Mouse (Mus musculus) erythroblast, embryonic 14.5 days (primary cell): Measurements from ENCODE around the gene Gm37240. TPM values are rescaled to one million over a fixed set of nuclear protein-coding genes. Genes with fewer than 3 reads are reported as not detected.

ENCODE experiments used
- H3K27me3 ChIP-seq: 2 replicates; pipeline ENCODE4 v1.6.1; 2012; ENCODE audit warnings: inconsistent platforms; ENCODE audit not compliant: control insufficient read depth
- H3K36me3 ChIP-seq: 2 replicates; pipeline ENCODE4 v1.6.1; 2012; ENCODE audit warnings: mild to moderate bottlenecking, inconsistent platforms; ENCODE audit not compliant: control insufficient read depth
- H3K4me1 ChIP-seq: 2 replicates; pipeline ENCODE4 v1.6.1; 2012; ENCODE audit warnings: inconsistent platforms; ENCODE audit not compliant: control insufficient read depth
- H3K4me3 ChIP-seq: replicated peaks from 2 replicates; pipeline ENCODE3; 2012; ENCODE audit warnings: moderate library complexity, mild to moderate bottlenecking, inconsistent platforms
- H3K9me3 ChIP-seq: 2 replicates; pipeline ENCODE4 v1.6.1; 2012; ENCODE audit warnings: low read length, inconsistent platforms, mixed read lengths; ENCODE audit not compliant: control insufficient read depth
- GATA1 ChIP-seq: IDR thresholded peaks from 2 replicates; pipeline ENCODE4 v1.6.1; 2012; ENCODE audit warnings: low read length, inconsistent platforms, mixed read lengths
- TAL1 ChIP-seq: IDR thresholded peaks from 3 replicates; pipeline ENCODE4 v1.6.1; 2012; ENCODE audit warnings: low read length, inconsistent platforms, mixed read lengths
- polyA plus RNA-seq: library from polyadenylated mRNA; stranded (reverse); fragments of >175 nt; gene quantifications from 2 replicates; pipeline ENCODE4 v1.2.3, GENCODE M21; 2012

Gene Gm37240
- polyA plus RNA-seq, 1 experiment = not detected

DNA sequence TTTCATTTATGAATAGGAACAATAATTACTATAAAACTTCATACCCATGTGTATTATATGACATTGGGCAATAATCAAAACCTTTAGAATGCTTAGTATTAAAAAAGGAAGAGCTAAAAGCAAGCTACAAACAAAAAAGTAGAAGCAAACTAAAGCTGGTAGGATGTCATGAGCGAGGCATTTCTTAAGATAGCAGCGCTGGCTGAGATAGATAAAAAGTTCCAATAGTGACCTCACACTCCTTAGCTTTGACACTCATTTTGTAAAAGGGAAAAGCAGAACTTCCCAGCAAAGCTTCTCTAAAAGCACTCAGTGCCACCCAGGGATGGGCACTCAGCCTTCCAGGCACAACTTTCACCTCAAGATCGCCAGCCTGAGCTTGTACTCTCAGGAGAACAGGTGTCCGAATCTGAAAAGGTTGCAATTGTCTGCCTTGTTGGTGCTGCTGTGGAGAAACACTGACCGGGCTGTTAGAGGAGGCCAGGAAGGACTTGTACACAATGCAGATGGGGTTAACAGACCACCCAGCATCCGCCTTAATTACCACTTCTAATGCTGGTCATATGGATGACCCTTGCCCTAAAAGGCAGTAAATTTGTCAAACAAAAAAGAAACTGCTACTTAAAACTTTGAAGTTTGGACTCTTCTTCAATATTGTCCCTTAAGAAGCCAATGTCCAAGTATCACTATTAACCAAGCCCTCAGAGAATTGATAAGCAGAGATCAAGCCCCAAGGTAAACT is 1374.4 kb downstream of the Gm37240 start:
- no peaks in the 10 kb centered on the region for H3K9me3 ChIP-seq
- no peak for TF ChIP-seq GATA1
- no peak for TF ChIP-seq TAL1

GRCm38 (mm10) chr3:84505193-84505592 is 1382.1 kb downstream of the Gm37240 start:
- peaks cover 12% of the 10 kb centered on the region for H3K4me1 ChIP-seq
- H3K36me3 ChIP-seq = no peaks in the 10 kb centered on the region
- H3K4me3 ChIP-seq = no peak overlapping the region
- TF ChIP-seq GATA1 (no peak), TAL1 (no peak)
- H3K9me3 ChIP-seq = no peaks in the 10 kb centered on the region
- no peaks in the 10 kb centered on the region for H3K27me3 ChIP-seq

More for the DNA sequence above, 1374.4 kb downstream of the Gm37240 start:
- H3K36me3 ChIP-seq = no peaks in the 10 kb centered on the region
- no peaks in the 10 kb centered on the region for H3K27me3 ChIP-seq
- H3K4me3 ChIP-seq = no peak overlapping the region
- peaks cover 10% of the 10 kb centered on the region for H3K4me1 ChIP-seq

GRCm38 (mm10) chr3:84504291-84504690 is 1383.0 kb downstream of the Gm37240 start:
- H3K36me3 ChIP-seq = no peaks in the 10 kb centered on the region
- TF ChIP-seq GATA1 = no peak
- TF ChIP-seq TAL1 = no peak

GRCm38 (mm10) chr3:84502101-84502500 is 1385.2 kb downstream of the Gm37240 start:
- no peaks in the 10 kb centered on the region for H3K36me3 ChIP-seq

More at GRCm38 (mm10) chr3:84504291-84504690, 1383.0 kb downstream of the Gm37240 start:
- no peaks in the 10 kb centered on the region for H3K9me3 ChIP-seq
- H3K27me3 ChIP-seq = no peaks in the 10 kb centered on the region
- H3K4me3 ChIP-seq = no peak overlapping the region
- H3K4me1 ChIP-seq = peaks cover 12% of the 10 kb centered on the region

GRCm38 (mm10) chr3:84500491-84500890 is 1386.8 kb downstream of the Gm37240 start:
- H3K27me3 ChIP-seq = no peaks in the 10 kb centered on the region
- H3K9me3 ChIP-seq = no peaks in the 10 kb centered on the region
- H3K4me3 ChIP-seq = no peak overlapping the region
- H3K4me1 ChIP-seq = peaks cover 7% of the 10 kb centered on the region
- no peaks in the 10 kb centered on the region for H3K36me3 ChIP-seq
- TF ChIP-seq GATA1 (no peak), TAL1 (no peak)

More at GRCm38 (mm10) chr3:84502101-84502500, 1385.2 kb downstream of the Gm37240 start:
- no peaks in the 10 kb centered on the region for H3K27me3 ChIP-seq
- H3K9me3 ChIP-seq = no peaks in the 10 kb centered on the region
- no peak overlapping the region for H3K4me3 ChIP-seq
- peaks cover 9% of the 10 kb centered on the region for H3K4me1 ChIP-seq
- TF ChIP-seq TAL1 = no peak
- no peak for TF ChIP-seq GATA1

DNA sequence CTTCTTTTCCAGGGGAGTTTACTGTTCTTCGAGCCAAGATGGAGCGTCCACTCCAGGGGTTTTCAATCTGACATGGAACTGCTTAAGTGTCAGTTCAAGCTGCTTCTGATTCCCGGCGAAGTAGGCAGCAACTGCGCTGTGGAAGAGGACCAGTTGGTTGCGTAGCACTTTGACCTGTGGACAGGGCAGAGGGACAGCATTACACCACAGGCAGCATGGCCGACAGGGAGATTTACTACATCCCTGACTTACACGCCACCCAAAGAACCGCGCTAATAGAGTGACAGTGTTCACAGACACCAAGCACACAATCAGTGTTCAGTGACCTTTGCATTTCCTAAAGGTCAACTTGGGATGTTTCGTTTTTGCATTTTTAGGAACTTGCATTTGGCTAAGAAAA is 1389.6 kb downstream of the Gm37240 start:
- H3K9me3 ChIP-seq = no peaks in the 10 kb centered on the region
- TF ChIP-seq GATA1 (no peak), TAL1 (no peak)

GRCm38 (mm10) chr3:84492657-84493056 is 1394.7 kb downstream of the Gm37240 start:
- H3K4me1 ChIP-seq = peaks cover 6% of the 10 kb centered on the region

More for the DNA sequence above, 1389.6 kb downstream of the Gm37240 start:
- Histone ChIP-seq H3K4me3 (no peak overlapping the region), H3K36me3 (peaks cover 5% of the 10 kb centered on the region), H3K4me1 (peaks cover 6% of the 10 kb centered on the region), H3K27me3 (no peaks in the 10 kb centered on the region)

GRCm38 (mm10) chr3:84492148-84492547 is 1395.2 kb downstream of the Gm37240 start:
- TF ChIP-seq TAL1 = no peak
- no peak for TF ChIP-seq GATA1
- peaks cover 6% of the 10 kb centered on the region for H3K4me1 ChIP-seq
- no peaks in the 10 kb centered on the region for H3K27me3 ChIP-seq
- no peak overlapping the region for H3K4me3 ChIP-seq
- peaks cover 5% of the 10 kb centered on the region for H3K36me3 ChIP-seq
- H3K9me3 ChIP-seq = no peaks in the 10 kb centered on the region

More at GRCm38 (mm10) chr3:84492657-84493056, 1394.7 kb downstream of the Gm37240 start:
- Histone ChIP-seq H3K27me3 (no peaks in the 10 kb centered on the region), H3K36me3 (peaks cover 5% of the 10 kb centered on the region), H3K9me3 (no peaks in the 10 kb centered on the region), H3K4me3 (no peak overlapping the region)
- TF ChIP-seq GATA1 = no peak
- no peak for TF ChIP-seq TAL1

- no peak overlapping the region for H3K4me3 ChIP-seq
- TF ChIP-seq GATA1 (no peak), TAL1 (no peak)
- no peaks in the 10 kb centered on the region for H3K27me3 ChIP-seq
- H3K9me3 ChIP-seq = no peaks in the 10 kb centered on the region
- H3K36me3 ChIP-seq = peaks cover 5% of the 10 kb centered on the region
- peaks cover 6% of the 10 kb centered on the region for H3K4me1 ChIP-seq
These were observed 1398.6 kb downstream of the Gm37240 start for GRCm38 (mm10) chr3:84488716-84489115.

DNA sequence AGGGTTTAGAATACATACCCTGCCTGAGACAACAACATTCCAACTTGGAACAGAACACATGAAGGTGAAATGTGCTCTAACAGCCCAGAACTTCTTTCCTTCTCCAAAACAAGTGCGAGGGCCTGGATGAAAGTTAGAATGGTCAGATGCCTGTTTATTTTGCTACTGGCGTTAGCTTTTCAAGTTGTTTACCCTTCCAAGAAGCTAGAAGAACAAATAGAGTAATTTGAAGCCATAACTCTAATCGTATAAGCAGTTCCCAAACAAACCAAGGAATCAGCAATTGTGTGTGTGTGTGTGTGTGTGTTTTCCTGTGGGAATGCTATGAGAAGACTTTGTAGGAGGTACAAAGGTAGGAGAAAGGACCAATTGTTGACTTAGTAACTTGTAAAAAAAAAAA is 1402.4 kb downstream of the Gm37240 start:
- H3K4me1 ChIP-seq = peaks cover 21% of the 10 kb centered on the region
- H3K9me3 ChIP-seq = no peaks in the 10 kb centered on the region
- TF ChIP-seq GATA1 (no peak), TAL1 (no peak)
- peaks cover 30% of the 10 kb centered on the region for H3K27me3 ChIP-seq
- no peak overlapping the region for H3K4me3 ChIP-seq
- H3K36me3 ChIP-seq = no peaks in the 10 kb centered on the region
